Mouse (Mus musculus): ENCODE results near the gene Dpf1. TPM values are rescaled to one million over a fixed set of nuclear protein-coding genes. Genes with fewer than 3 reads are reported as not detected.

The Dpf1 gene
- total RNA-seq (2022): 100 to 1,000 TPM in 2 of 4 experiments, 10 to 100 TPM in 2; 91.6 to 116 (median 104) TPM

GRCm38 (mm10) chr7:29303738-29304462, at the start of gene Dpf1:
Gene Dpf1, plus strand, starts transcription at chr7:29303951.
- DNase-seq (ENCODE audit: low spot score in 2 of 2): peak; percentile 86 to 89

- no peak for DNase-seq (ENCODE audit: low spot score in 2 of 2)
Observed at GRCm38 (mm10) chr7:29255875-29256274, 47.9 kb upstream of the Dpf1 start.

GRCm38 (mm10) chr7:29257368-29257767, 46.4 kb upstream of the Dpf1 start:
- no peak for DNase-seq (ENCODE audit: low spot score in 2 of 2)

- DNase-seq (ENCODE audit: low spot score in 2 of 2): no peak
Observed at GRCm38 (mm10) chr7:29259781-29260730, 43.7 kb upstream of the Dpf1 start.

- DNase-seq (ENCODE audit: low spot score in 2 of 2): no peak
Observed at GRCm38 (mm10) chr7:29262151-29262550, 41.6 kb upstream of the Dpf1 start.

GRCm38 (mm10) chr7:29263831-29264230, 39.9 kb upstream of the Dpf1 start:
- no peak for DNase-seq (ENCODE audit: low spot score in 2 of 2)

- DNase-seq (ENCODE audit: low spot score in 2 of 2): no peak
Observed at GRCm38 (mm10) chr7:29265636-29266035, 38.1 kb upstream of the Dpf1 start.

- no peak for DNase-seq (ENCODE audit: low spot score in 2 of 2)
Observed at GRCm38 (mm10) chr7:29266931-29267330, 36.8 kb upstream of the Dpf1 start.

- no peak for DNase-seq (ENCODE audit: low spot score in 2 of 2)
Observed at GRCm38 (mm10) chr7:29270445-29270844, 33.3 kb upstream of the Dpf1 start.

- DNase-seq (ENCODE audit: low spot score in 2 of 2): peak in 1 of 2 experiments; percentile 18
Observed at GRCm38 (mm10) chr7:29271687-29272465, 31.9 kb upstream of the Dpf1 start.

- DNase-seq (ENCODE audit: low spot score in 2 of 2): no peak
Observed at GRCm38 (mm10) chr7:29276715-29277114, 27.0 kb upstream of the Dpf1 start.

GRCm38 (mm10) chr7:29277510-29277909, 26.2 kb upstream of the Dpf1 start:
- no peak for DNase-seq (ENCODE audit: low spot score in 2 of 2)

- no peak for DNase-seq (ENCODE audit: low spot score in 2 of 2)
Observed at GRCm38 (mm10) chr7:29279261-29279660, 24.5 kb upstream of the Dpf1 start.

GRCm38 (mm10) chr7:29279924-29280323, 23.8 kb upstream of the Dpf1 start:
- DNase-seq (ENCODE audit: low spot score in 2 of 2): no peak

- DNase-seq (ENCODE audit: low spot score in 2 of 2): no peak
Observed at GRCm38 (mm10) chr7:29280801-29281200, 22.9 kb upstream of the Dpf1 start.

- no peak for DNase-seq (ENCODE audit: low spot score in 2 of 2)
Observed at GRCm38 (mm10) chr7:29281201-29282073, 22.3 kb upstream of the Dpf1 start, which contains the start of gene Spint2. Gene Spint2, minus strand, starts transcription at chr7:29281912.

GRCm38 (mm10) chr7:29282074-29282554, 21.6 kb upstream of the Dpf1 start:
- no peak for DNase-seq (ENCODE audit: low spot score in 2 of 2)

- no peak for DNase-seq (ENCODE audit: low spot score in 2 of 2)
Observed at GRCm38 (mm10) chr7:29283876-29284275, 19.9 kb upstream of the Dpf1 start.

- DNase-seq (ENCODE audit: low spot score in 2 of 2): no peak
Observed at GRCm38 (mm10) chr7:29284523-29284922, 19.2 kb upstream of the Dpf1 start.

- no peak for DNase-seq (ENCODE audit: low spot score in 2 of 2)
Observed at GRCm38 (mm10) chr7:29287481-29287880, 16.3 kb upstream of the Dpf1 start.
